15 mouse cellular contexts compared by ENCODE assay signal in the genomic region with DNA sequence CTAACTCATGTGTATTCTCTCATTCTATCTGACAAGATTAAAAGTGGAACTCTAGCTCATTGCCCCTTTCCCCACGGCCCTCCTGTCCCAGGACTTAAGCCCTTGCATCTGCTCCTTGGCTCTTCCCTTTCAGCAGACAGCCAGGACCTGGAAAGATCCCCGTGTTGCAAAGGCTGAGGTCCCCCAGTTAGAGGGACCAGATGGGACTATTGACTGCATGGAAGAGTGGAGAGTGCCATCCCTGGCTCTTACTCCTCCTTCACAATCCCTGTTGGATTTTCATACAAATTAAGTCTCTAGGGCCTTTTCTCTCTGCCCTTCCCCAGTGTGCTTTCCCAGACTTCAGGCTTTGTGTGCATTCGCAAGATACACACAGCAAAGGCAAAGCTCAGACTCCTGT.
DNase-seq lines count a peak whose midpoint lies in the region; ATAC-seq and TF ChIP-seq lines count a peak whose summit lies in the region.
"Had no signal": no experiment of that assay in that cellular context is flagged by ENCODE, and none has a peak within 500 bp of the region (broad histone marks: within the 10 kb centered on the region; RNA-seq: fewer than 3 reads in every experiment).

No protein-coding gene starts in this region.

- no peaks in the 10 kb centered on the region for H3K79me2 ChIP-seq in heart, adult 2 months (replicated peaks; ENCODE audit: control insufficient read depth, insufficient read depth, low read length)

- peak; percentile 73 for ATAC-seq in forebrain, embryonic 15.5 days (replicated peaks)
- peak; percentile 56 for ATAC-seq in hindbrain, embryonic 16.5 days
- ATAC-seq in midbrain, postnatal 0 days (ENCODE audit: low FRiP score) = no peak
- ATAC-seq: intestine, embryonic 16.5 days; Patski had no signal

- DNase-seq in heart, adult 11 months = peak; percentile 46
- DNase-seq in heart, adult 2 months = no peak
- DNase-seq in midbrain, postnatal 0 days (ENCODE audit: low spot score) = peak; percentile 35
- no peak for DNase-seq in urinary bladder, postnatal 10 days (ENCODE audit: low spot score)
- DNase-seq in spleen, postnatal 36 days (ENCODE audit: low spot score in 2 of 2) = no peak
- no peak for DNase-seq in thymus, postnatal 14 days
- DNase-seq: liver; lung, adult 18-20 months had no signal

- H3K4me2 ChIP-seq in forebrain, embryonic 15.5 days (replicated peaks) = no peak overlapping the region
- H3K4me2 ChIP-seq in hindbrain, embryonic 16.5 days (ENCODE audit: low read length) = peak overlapping the region; percentile 8; the same call in 1 of the 2 replicates
- no peak overlapping the region; the same call in 1 of the 2 replicates for H3K4me2 ChIP-seq in midbrain, postnatal 0 days (ENCODE audit: low read depth, low read length, poor library complexity, severe bottlenecking)
- H3K4me2 ChIP-seq: stomach, embryonic 15.5 days had no signal

- WGBS in heart, adult 2 months = 33% methylated on average over 3 of the region's 3 CpGs
- 23% methylated on average over 3 of the region's 3 CpGs for WGBS in forebrain, embryonic 15.5 days
- 23% methylated on average over 3 of the region's 3 CpGs for WGBS in hindbrain, embryonic 16.5 days
- 17% methylated on average over 3 of the region's 3 CpGs for WGBS in midbrain, postnatal 0 days

- no peaks in the 10 kb centered on the region for H3K27me3 ChIP-seq in heart, adult 2 months (ENCODE audit: control insufficient read depth, insufficient read depth, low read length)
- no peaks in the 10 kb centered on the region for H3K27me3 ChIP-seq in forebrain, embryonic 15.5 days
- H3K27me3 ChIP-seq in hindbrain, embryonic 16.5 days (replicated peaks; ENCODE audit: control insufficient read depth, insufficient read depth, low read length) = no peaks in the 10 kb centered on the region
- H3K27me3 ChIP-seq in midbrain, postnatal 0 days (ENCODE audit: insufficient read depth, low read length) = no peaks in the 10 kb centered on the region
- H3K27me3 ChIP-seq: stomach, embryonic 15.5 days had no signal

- TF ChIP-seq EP300 in heart, adult 2 months (IDR thresholded peaks at IDR 0.05; ENCODE audit: insufficient read depth, low read depth, low read length) = no peak

- intact Hi-C loops in heart, adult 2 months (cut with DNase I) = no loop called here

- no peak overlapping the region for H3K9ac ChIP-seq in heart, adult 2 months (ENCODE audit: low read depth, low read length)
- no peak overlapping the region for H3K9ac ChIP-seq in forebrain, embryonic 15.5 days (replicated peaks)
- H3K9ac ChIP-seq in hindbrain, embryonic 16.5 days (ENCODE audit: low read depth, low read length) = peak overlapping the region; percentile 19; the same call in 1 of the 2 replicates
- H3K9ac ChIP-seq in midbrain, postnatal 0 days (replicated peaks; ENCODE audit: low read length, poor library complexity, severe bottlenecking) = no peak overlapping the region
- H3K9ac ChIP-seq: stomach, embryonic 15.5 days had no signal

- no peaks in the 10 kb centered on the region for H3K9me3 ChIP-seq in forebrain, embryonic 15.5 days
- H3K9me3 ChIP-seq in hindbrain, embryonic 16.5 days (ENCODE audit: control insufficient read depth, low read length) = no peaks in the 10 kb centered on the region
- H3K9me3 ChIP-seq in midbrain, postnatal 0 days (ENCODE audit: low read length) = no peaks in the 10 kb centered on the region
- H3K9me3 ChIP-seq: heart, embryonic 10.5 days; stomach, embryonic 15.5 days had no signal

- no peak overlapping the region for H3K27ac ChIP-seq in heart, adult 2 months
- H3K27ac ChIP-seq in forebrain, embryonic 15.5 days (replicated peaks) = peak overlapping the region; percentile 62
- no peak overlapping the region for H3K27ac ChIP-seq in hindbrain, embryonic 16.5 days (ENCODE audit: low read depth, low read length)
- H3K27ac ChIP-seq in midbrain, postnatal 0 days (ENCODE audit: low read depth, low read length) = no peak overlapping the region
- H3K27ac ChIP-seq: heart, embryonic 10.5 days; macrophage; stomach, embryonic 15.5 days had no signal

- no peaks in the 10 kb centered on the region for H3K36me3 ChIP-seq in heart, adult 2 months (ENCODE audit: control insufficient read depth, insufficient read depth, low read length)
- H3K36me3 ChIP-seq in forebrain, embryonic 15.5 days = no peaks in the 10 kb centered on the region
- H3K36me3 ChIP-seq in hindbrain, embryonic 16.5 days (ENCODE audit: control insufficient read depth, insufficient read depth, low read length) = no peaks in the 10 kb centered on the region
- H3K36me3 ChIP-seq in midbrain, postnatal 0 days (ENCODE audit: insufficient read depth, low read length) = no peaks in the 10 kb centered on the region
- H3K36me3 ChIP-seq: heart, embryonic 10.5 days; stomach, embryonic 15.5 days had no signal

- TF ChIP-seq POLR2A in heart, adult 2 months (IDR thresholded peaks at IDR 0.05; ENCODE audit: insufficient read depth, low read depth, low read length) = no peak

- no peaks in the 10 kb centered on the region for H3K4me1 ChIP-seq in heart, adult 2 months (ENCODE audit: control insufficient read depth, insufficient read depth, low read length)
- peaks cover 11% of the 10 kb centered on the region; the same call in 1 of the 2 replicates for H3K4me1 ChIP-seq in forebrain, embryonic 15.5 days
- H3K4me1 ChIP-seq in hindbrain, embryonic 16.5 days (ENCODE audit: control insufficient read depth, insufficient read depth, low read depth, low read length) = peaks cover 6% of the 10 kb centered on the region; the same call in 1 of the 2 replicates
- no peaks in the 10 kb centered on the region for H3K4me1 ChIP-seq in midbrain, postnatal 0 days (ENCODE audit: insufficient read depth, low read length)
- H3K4me1 ChIP-seq: heart, embryonic 10.5 days; stomach, embryonic 15.5 days had no signal

- no peak overlapping the region for H3K4me3 ChIP-seq in heart, adult 2 months
- H3K4me3 ChIP-seq in forebrain, embryonic 15.5 days = no peak overlapping the region
- H3K4me3 ChIP-seq in hindbrain, embryonic 16.5 days (ENCODE audit: low read length) = no peak overlapping the region
- no peak overlapping the region for H3K4me3 ChIP-seq in midbrain, postnatal 0 days (ENCODE audit: low read depth, low read length)
- H3K4me3 ChIP-seq: heart, embryonic 10.5 days; stomach, embryonic 15.5 days had no signal

- no peak for TF ChIP-seq CTCF in heart, adult 2 months (IDR thresholded peaks at IDR 0.05)
- TF ChIP-seq CTCF in midbrain, postnatal 0 days (IDR thresholded peaks at IDR 0.05) = no peak

Comparison
In these comparisons a context has a peak if more than half of its experiments do, and no peak if none do; other contexts are left out.
1. DNase-seq: peak in heart, adult 11 months (single experiment) and midbrain, postnatal 0 days (single experiment); none in heart, adult 2 months (0 of 2), urinary bladder, postnatal 10 days (single experiment), spleen, postnatal 36 days (0 of 2) and thymus, postnatal 14 days (single experiment).